Mouse (Mus musculus) MEL (cell line): ENCODE data around the gene Smoc1. TPM values are rescaled to one million over a fixed set of nuclear protein-coding genes. Genes with fewer than 3 reads are reported as not detected.

ENCODE experiments used
- DNase-seq: peaks from one replicate; pipeline ENCODE4 v3.0.0; 2011; ENCODE audit warnings: low read depth, low spot score
- H3K27ac ChIP-seq: 2 replicates; pipeline ENCODE4 v1.5.1; 2012; ENCODE audit warnings: low read depth, mild to moderate bottlenecking, control low read depth, low read length, moderate library complexity; ENCODE audit not compliant: control insufficient read depth
- H3K27me3 ChIP-seq, 2 experiments: fragments of 150-350 bp in 1 of 2; sonication (generic) in 1 of 2; 2 replicates each; pipeline ENCODE4 v1.6.1; 2012; ENCODE audit warnings: low read length in 2 of 2, mild to moderate bottlenecking in 2 of 2, improper control_type of control experiment in 1 of 2, moderate library complexity in 1 of 2; ENCODE audit not compliant: insufficient read depth in 2 of 2, control insufficient read depth in 1 of 2
- H3K36me3 ChIP-seq, 2 experiments: 2 replicates each; pipeline ENCODE4 v1.6.1; 2012 to 2014; ENCODE audit warnings: low read length in 2 of 2, improper control_type of control experiment in 1 of 2, inconsistent platforms in 1 of 2, mild to moderate bottlenecking in 1 of 2; ENCODE audit not compliant: insufficient read depth in 2 of 2, control insufficient read depth in 1 of 2
- H3K4me1 ChIP-seq, 2 experiments: fragments of 150-350 bp in 1 of 2; sonication (generic) in 1 of 2; 2 replicates each; pipeline ENCODE4 v1.6.1; 2012; ENCODE audit warnings: low read length in 2 of 2, improper control_type of control experiment in 1 of 2, mild to moderate bottlenecking in 1 of 2; ENCODE audit not compliant: insufficient read depth in 2 of 2, control insufficient read depth in 1 of 2
- H3K4me3 ChIP-seq, 2 experiments: fragments of 150-350 bp in 1 of 2; sonication (generic) in 1 of 2; 2 replicates each; pipeline ENCODE4 v1.5.1; 2012; ENCODE audit warnings: low read depth in 2 of 2, low read length in 2 of 2, mild to moderate bottlenecking in 2 of 2, moderate library complexity in 2 of 2, control low read depth in 1 of 2, improper control_type of control experiment in 1 of 2; ENCODE audit not compliant: control insufficient read depth in 1 of 2, insufficient read depth in 1 of 2
- H3K79me2 ChIP-seq: 2 replicates; pipeline ENCODE4 v1.6.1; 2012; ENCODE audit warnings: mild to moderate bottlenecking, low read length, moderate library complexity; ENCODE audit not compliant: control insufficient read depth, poor library complexity, insufficient read depth
- H3K9ac ChIP-seq: 2 replicates; pipeline ENCODE4 v1.6.1; 2012; ENCODE audit warnings: low read depth, mild to moderate bottlenecking, control low read depth, low read length, moderate library complexity; ENCODE audit not compliant: control insufficient read depth, poor library complexity, severe bottlenecking
- H3K9me3 ChIP-seq: fragments of 150-350 bp; sonication (generic); replicated peaks from 2 replicates; pipeline ENCODE4 v1.6.1; 2012; ENCODE audit warnings: mild to moderate bottlenecking, low read length, improper control_type of control experiment, moderate library complexity; ENCODE audit not compliant: insufficient read depth
- BHLHE40 ChIP-seq: IDR thresholded peaks from 2 replicates; pipeline ENCODE4 v1.6.1; 2012; ENCODE audit warnings: low read depth, mild to moderate bottlenecking, inconsistent platforms, low read length, improper control_type of control experiment, borderline replicate concordance
- CHD1 ChIP-seq: IDR thresholded peaks from 2 replicates; pipeline ENCODE4 v1.6.1; 2012; ENCODE audit warnings: low read depth, mild to moderate bottlenecking, inconsistent platforms, low read length, improper control_type of control experiment
- CHD2 ChIP-seq: IDR thresholded peaks from 2 replicates; pipeline ENCODE4 v1.6.1; 2011; ENCODE audit warnings: low read length, improper control_type of control experiment
- CTCF ChIP-seq, 3 experiments: IDR thresholded peaks in 2 of 3; conservative IDR thresholded peaks in 1 of 3; 2 replicates each; pipeline ENCODE4 v1.5.1; 2011 to 2012; ENCODE audit warnings: low read length in 3 of 3, low read depth in 2 of 3, mild to moderate bottlenecking in 2 of 3, improper control_type of control experiment in 1 of 3, inconsistent platforms in 1 of 3, mixed read lengths in 1 of 3, moderate library complexity in 1 of 3; ENCODE audit not compliant: control insufficient read depth in 1 of 3, insufficient read depth in 1 of 3, poor library complexity in 1 of 3, severe bottlenecking in 1 of 3
- ELF1 ChIP-seq: IDR thresholded peaks from 2 replicates; pipeline ENCODE4 v1.6.1; 2014; ENCODE audit warnings: low read depth, mild to moderate bottlenecking, inconsistent platforms, low read length, improper control_type of control experiment, moderate library complexity
- ETS1 ChIP-seq: IDR thresholded peaks from 2 replicates; pipeline ENCODE4 v1.6.1; 2012; ENCODE audit warnings: low read depth, mild to moderate bottlenecking, inconsistent platforms, low read length, improper control_type of control experiment, moderate library complexity
- GATA1 ChIP-seq: IDR thresholded peaks from 2 replicates; pipeline ENCODE4 v1.6.1; 2011; ENCODE audit warnings: low read depth, low read length, improper control_type of control experiment
- JUND ChIP-seq: IDR thresholded peaks from 2 replicates; pipeline ENCODE4 v1.6.1; 2011; ENCODE audit warnings: low read depth, mild to moderate bottlenecking, improper control_type of control experiment, low read length
- MAFK ChIP-seq: IDR thresholded peaks from 2 replicates; pipeline ENCODE4 v1.6.1; 2011; ENCODE audit warnings: low read depth, mild to moderate bottlenecking, low read length, improper control_type of control experiment, borderline replicate concordance
- MAX ChIP-seq: IDR thresholded peaks from 2 replicates; pipeline ENCODE4 v1.6.1; 2011; ENCODE audit warnings: low read length, improper control_type of control experiment
- MAZ ChIP-seq: IDR thresholded peaks from 2 replicates; pipeline ENCODE4 v1.6.1; 2012; ENCODE audit warnings: low read depth, mild to moderate bottlenecking, inconsistent platforms, low read length, improper control_type of control experiment
- MEF2A ChIP-seq: IDR thresholded peaks from 2 replicates; pipeline ENCODE4 v1.6.1; 2014; ENCODE audit warnings: low read depth, mild to moderate bottlenecking, inconsistent platforms, low read length, improper control_type of control experiment; ENCODE audit not compliant: poor library complexity, insufficient replicate concordance, severe bottlenecking; ENCODE audit errors: extremely low read depth
- MXI1 ChIP-seq: IDR thresholded peaks from 2 replicates; pipeline ENCODE4 v1.6.1; 2011; ENCODE audit warnings: mild to moderate bottlenecking, low read depth, low read length, improper control_type of control experiment
- NELFE ChIP-seq: IDR thresholded peaks from 2 replicates; pipeline ENCODE4 v1.6.1; 2011; ENCODE audit warnings: low read depth, low read length, improper control_type of control experiment
- POLR2AphosphoS2 ChIP-seq: IDR thresholded peaks from 2 replicates; pipeline ENCODE4 v1.6.1; 2011; ENCODE audit warnings: low read length, improper control_type of control experiment
- RCOR1 ChIP-seq: IDR thresholded peaks from 2 replicates; pipeline ENCODE4 v1.6.1; 2012; ENCODE audit warnings: low read depth, mild to moderate bottlenecking, inconsistent platforms, low read length, improper control_type of control experiment
- TBP ChIP-seq: IDR thresholded peaks from 2 replicates; pipeline ENCODE4 v1.8.0; 2011; ENCODE audit warnings: low read depth, low read length, improper control_type of control experiment
- TCF12 ChIP-seq: IDR thresholded peaks from 2 replicates; pipeline ENCODE4 v1.6.1; 2014; ENCODE audit warnings: low read depth, mild to moderate bottlenecking, inconsistent platforms, low read length, improper control_type of control experiment, moderate library complexity
- UBTF ChIP-seq: IDR thresholded peaks from 2 replicates; pipeline ENCODE4 v1.6.1; 2012; ENCODE audit warnings: low read depth, mild to moderate bottlenecking, inconsistent platforms, low read length, improper control_type of control experiment, moderate library complexity, borderline replicate concordance; ENCODE audit not compliant: insufficient read depth
- USF1 ChIP-seq: IDR thresholded peaks from 2 replicates; pipeline ENCODE4 v1.6.1; 2014; ENCODE audit warnings: low read depth, mild to moderate bottlenecking, inconsistent platforms, low read length, improper control_type of control experiment, moderate library complexity
- USF2 ChIP-seq, 2 experiments: IDR thresholded peaks; 2 replicates each; pipeline ENCODE4 v1.6.1; 2011 to 2012; ENCODE audit warnings: improper control_type of control experiment in 2 of 2, low read length in 2 of 2, borderline replicate concordance in 1 of 2, inconsistent platforms in 1 of 2, low read depth in 1 of 2, mild to moderate bottlenecking in 1 of 2; ENCODE audit not compliant: insufficient read depth in 1 of 2
- ZC3H11A ChIP-seq: IDR thresholded peaks from 2 replicates; pipeline ENCODE4 v1.6.1; 2012; ENCODE audit warnings: low read depth, mild to moderate bottlenecking, inconsistent platforms, low read length, improper control_type of control experiment
- ZKSCAN1 ChIP-seq: IDR thresholded peaks from 2 replicates; pipeline ENCODE4 v1.6.1; 2012; ENCODE audit warnings: low read depth, mild to moderate bottlenecking, inconsistent platforms, low read length, improper control_type of control experiment, moderate library complexity
- ZNF384 ChIP-seq: IDR thresholded peaks from 2 replicates; pipeline ENCODE4 v1.6.1; 2012; ENCODE audit warnings: low read depth, mild to moderate bottlenecking, inconsistent platforms, low read length, improper control_type of control experiment
- polyA plus RNA-seq, 2 experiments: library from polyadenylated mRNA; stranded (reverse) in 1 of 2; unstranded in 1 of 2; fragments of >175 nt in 1 of 2; fragments of >200 nt in 1 of 2; gene quantifications; 2 replicates each; pipeline versions ENCODE4 v1.2.1 to v1.2.4; 2012; ENCODE audit warnings: low replicate concordance in 2 of 2, low read depth in 1 of 2; ENCODE audit not compliant: insufficient read length in 2 of 2, insufficient read depth in 1 of 2, missing spikeins in 1 of 2
- total RNA-seq: library from RNA; depleted of rRNA; stranded (reverse); fragments of 300-350 nt; gene quantifications from 2 replicates; pipeline ENCODE4 v1.2.3, GENCODE M21; 2012

Gene Smoc1
- total and polyA plus RNA-seq, 3 experiments: 18.8 to 23.3 TPM; not detected in 1

GRCm38 (mm10) chr12:81133055-81133665 is 106.6 kb downstream of the Smoc1 start:
- no peak for DNase-seq
- Histone ChIP-seq H3K9ac (no peak overlapping the region), H3K79me2 (no peaks in the 10 kb centered on the region), H3K27ac (no peak overlapping the region), H3K4me1 (no peaks in the 10 kb centered on the region), H3K36me3 (no peaks in the 10 kb centered on the region), H3K4me3 (no peak overlapping the region), H3K9me3 (no peaks in the 10 kb centered on the region), H3K27me3 (no peaks in the 10 kb centered on the region)
- TF ChIP-seq USF2 (IDR thresholded peaks at IDR 0.05; ENCODE audit: borderline replicate concordance in 1 of 2, insufficient read depth in 1 of 2, low read depth in 1 of 2, low read length in 2 of 2): no peak
- no peak for TF ChIP-seq MAFK
- no peak for TF ChIP-seq ZNF384
- TF ChIP-seq MAZ: no peak
- no peak for TF ChIP-seq TBP
- no peak for TF ChIP-seq UBTF
- no peak for TF ChIP-seq MAX
- TF ChIP-seq CHD1: no peak
- TF ChIP-seq ELF1: no peak
- TF ChIP-seq RCOR1: no peak
- TF ChIP-seq JUND: no peak
- no peak for TF ChIP-seq GATA1
- TF ChIP-seq MXI1: no peak
- no peak for TF ChIP-seq ZKSCAN1
- no peak for TF ChIP-seq ZC3H11A
- no peak for TF ChIP-seq NELFE
- TF ChIP-seq TCF12: no peak

GRCm38 (mm10) chr12:81138217-81138616 is 111.6 kb downstream of the Smoc1 start:
- Histone ChIP-seq H3K4me3 (no peak overlapping the region), H3K4me1 (no peaks in the 10 kb centered on the region), H3K9ac (no peak overlapping the region), H3K27me3 (no peaks in the 10 kb centered on the region)
- DNase-seq: no peak
- TF ChIP-seq POLR2AphosphoS2 (no peak), CHD2 (no peak), ETS1 (no peak), BHLHE40 (no peak), GATA1 (no peak), CHD1 (no peak), CTCF (IDR thresholded peaks at IDR 0.05 in 2 of 3, conservative IDR thresholded peaks at IDR 0.05 in 1 of 3; ENCODE audit: control insufficient read depth in 1 of 3, insufficient read depth in 1 of 3, low read depth in 2 of 3, low read length in 3 of 3, poor library complexity in 1 of 3, severe bottlenecking in 1 of 3) (no peak), USF1 (no peak), MEF2A (no peak)
- TF ChIP-seq, all 39 proteins: peak for 0
- H3K79me2 ChIP-seq: no peaks in the 10 kb centered on the region
- H3K27ac ChIP-seq: no peak overlapping the region
- H3K9me3 ChIP-seq: no peaks in the 10 kb centered on the region
- H3K36me3 ChIP-seq: no peaks in the 10 kb centered on the region
